9 mouse cellular contexts compared by ENCODE assay signal in the genomic region with DNA sequence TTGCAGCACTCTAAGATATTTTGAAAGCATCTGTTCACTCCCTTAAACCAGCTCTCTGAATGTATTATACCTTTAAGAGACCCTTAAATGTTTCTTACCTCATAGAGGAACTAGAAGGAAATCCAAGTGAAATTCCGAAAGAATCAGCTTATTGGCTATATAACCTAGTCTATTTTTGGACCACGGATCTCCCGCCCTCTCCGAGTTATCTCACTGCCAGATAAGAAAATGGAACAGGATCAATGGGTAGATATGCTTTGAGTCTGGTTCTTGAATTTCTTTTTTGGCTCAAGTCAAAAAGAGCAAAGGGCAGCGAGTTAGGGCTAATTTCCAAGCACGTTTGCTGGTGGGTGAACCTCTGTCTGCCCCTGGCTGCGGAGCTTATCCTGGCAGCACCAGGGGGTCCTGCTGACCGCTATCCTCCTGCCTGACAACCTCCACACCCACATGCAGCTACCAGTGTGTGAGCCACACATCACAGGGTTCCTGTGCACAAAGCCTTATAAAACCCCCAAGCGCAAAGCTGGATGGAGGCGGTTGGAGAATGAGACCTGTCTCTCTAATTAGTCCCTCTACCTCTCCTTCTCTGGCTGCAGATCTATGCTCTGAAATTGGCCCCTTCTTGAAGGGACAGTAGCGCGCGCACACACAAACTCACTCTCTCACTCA. TPM values are rescaled to one million over a fixed set of nuclear protein-coding genes. Genes with fewer than 3 reads are reported as not detected.
DNase-seq lines count a peak whose midpoint lies in the region; ATAC-seq lines count a peak whose summit lies in the region.
"Had no signal": no experiment of that assay in that cellular context is flagged by ENCODE, and none has a peak within 500 bp of the region (broad histone marks: within the 10 kb centered on the region; RNA-seq: fewer than 3 reads in every experiment).

No protein-coding gene starts in this region.

- WGBS in kidney, embryonic 16.5 days: 10% methylated on average over 13 of the region's 13 CpGs
- WGBS in embryonic facial prominence, embryonic 14.5 days: 12% methylated on average over 13 of the region's 13 CpGs
- 12% methylated on average over 13 of the region's 13 CpGs for WGBS in intestine, embryonic 15.5 days
- 14% methylated on average over 13 of the region's 13 CpGs for WGBS in neural tube, embryonic 12.5 days

- no peak overlapping the region for H3K27ac ChIP-seq in kidney, embryonic 16.5 days (ENCODE audit: low read length)
- no peak overlapping the region for H3K27ac ChIP-seq in embryonic facial prominence, embryonic 14.5 days (replicated peaks; ENCODE audit: low read depth, low read length)
- no peak overlapping the region for H3K27ac ChIP-seq in intestine, embryonic 15.5 days
- no peak overlapping the region for H3K27ac ChIP-seq in neural tube, embryonic 12.5 days

- H3K4me2 ChIP-seq in kidney, embryonic 16.5 days (replicated peaks; ENCODE audit: low read depth, low read length): peak overlapping the region; percentile 66
- H3K4me2 ChIP-seq in embryonic facial prominence, embryonic 14.5 days (ENCODE audit: low read depth, low read length): peak overlapping the region; percentile 75
- peak overlapping the region; percentile 74 for H3K4me2 ChIP-seq in intestine, embryonic 15.5 days (replicated peaks)
- H3K4me2 ChIP-seq in neural tube, embryonic 12.5 days (replicated peaks): peak overlapping the region; percentile 88

- H3K36me3 ChIP-seq in kidney, embryonic 16.5 days (ENCODE audit: insufficient read depth, low read length): no peaks in the 10 kb centered on the region
- no peaks in the 10 kb centered on the region for H3K36me3 ChIP-seq in embryonic facial prominence, embryonic 14.5 days (ENCODE audit: control insufficient read depth, insufficient read depth, low read length)
- no peaks in the 10 kb centered on the region for H3K36me3 ChIP-seq in intestine, embryonic 15.5 days
- no peaks in the 10 kb centered on the region for H3K36me3 ChIP-seq in neural tube, embryonic 12.5 days

- peaks cover 13% of the 10 kb centered on the region for H3K27me3 ChIP-seq in kidney, embryonic 16.5 days (ENCODE audit: insufficient read depth, low read length)
- H3K27me3 ChIP-seq in embryonic facial prominence, embryonic 14.5 days (replicated peaks; ENCODE audit: control insufficient read depth, insufficient read depth, low read length): peaks cover 23% of the 10 kb centered on the region
- peaks cover 18% of the 10 kb centered on the region for H3K27me3 ChIP-seq in intestine, embryonic 15.5 days (replicated peaks)
- H3K27me3 ChIP-seq in neural tube, embryonic 12.5 days (replicated peaks): peaks cover 5% of the 10 kb centered on the region; the same call in 1 of the 2 replicates

- no peak for DNase-seq in kidney, postnatal 36 days
- no peak for DNase-seq in embryonic facial prominence, embryonic 14.5 days (ENCODE audit: low spot score)
- DNase-seq in adrenal gland, postnatal 25 days: no peak
- DNase-seq in kidney, adult 11 months: no peak
- no peak for DNase-seq in urinary bladder, postnatal 14 days (ENCODE audit: low spot score)

- no peak for ATAC-seq in kidney, embryonic 16.5 days (ENCODE audit: low FRiP score, low TSS enrichment)
- no peak for ATAC-seq in embryonic facial prominence, embryonic 14.5 days (ENCODE audit: low read depth)
- ATAC-seq in intestine, embryonic 15.5 days: no peak
- peak; percentile 15; the same call in 1 of the 2 replicates for ATAC-seq in neural tube, embryonic 12.5 days (ENCODE audit: low FRiP score, low read depth)

- H3K4me3 ChIP-seq in kidney, embryonic 16.5 days (ENCODE audit: low read length): peak overlapping the region; percentile 45
- peak overlapping the region; percentile 39 for H3K4me3 ChIP-seq in embryonic facial prominence, embryonic 14.5 days (ENCODE audit: low read depth, low read length)
- H3K4me3 ChIP-seq in intestine, embryonic 15.5 days (replicated peaks): peak overlapping the region; percentile 32; the same call in 1 of the 2 replicates
- H3K4me3 ChIP-seq in neural tube, embryonic 12.5 days: peak overlapping the region; percentile 43

- H3K9me3 ChIP-seq in kidney, embryonic 16.5 days (ENCODE audit: low read length): no peaks in the 10 kb centered on the region
- no peaks in the 10 kb centered on the region for H3K9me3 ChIP-seq in embryonic facial prominence, embryonic 14.5 days (ENCODE audit: control insufficient read depth, low read length)
- H3K9me3 ChIP-seq in intestine, embryonic 15.5 days: no peaks in the 10 kb centered on the region
- no peaks in the 10 kb centered on the region for H3K9me3 ChIP-seq in neural tube, embryonic 12.5 days

- 0 out of 2 replicates have a peak overlapping the region, but pooled peaks have one; percentile 24 for H3K9ac ChIP-seq in kidney, embryonic 16.5 days (replicated peaks; ENCODE audit: low read length)
- peak overlapping the region; percentile 47; the same call in 1 of the 2 replicates for H3K9ac ChIP-seq in embryonic facial prominence, embryonic 14.5 days (ENCODE audit: low read depth, low read length)
- no peak overlapping the region for H3K9ac ChIP-seq in intestine, embryonic 15.5 days
- peak overlapping the region; percentile 64 for H3K9ac ChIP-seq in neural tube, embryonic 12.5 days

- H3K4me1 ChIP-seq in kidney, embryonic 16.5 days (ENCODE audit: insufficient read depth, low read length): peaks cover 9% of the 10 kb centered on the region; the same call in 1 of the 2 replicates
- no peaks in the 10 kb centered on the region for H3K4me1 ChIP-seq in embryonic facial prominence, embryonic 14.5 days (ENCODE audit: control insufficient read depth, insufficient read depth, low read length)
- H3K4me1 ChIP-seq in intestine, embryonic 15.5 days (replicated peaks): no peaks in the 10 kb centered on the region
- H3K4me1 ChIP-seq in neural tube, embryonic 12.5 days: peaks cover 13% of the 10 kb centered on the region; the same call in 1 of the 2 replicates

RNA-seq across cellular contexts. Expression of gene Grm3, which starts 0.5 kb away (rescaled TPM):
- polyA plus RNA-seq in kidney, embryonic 16.5 days (2015; fragmentation: Nextera tagmentation; extraction: Ambion mirVana): 0.32 and 0.59 TPM in 2 replicates
- 1.1 and 1.3 TPM in 2 replicates for polyA plus RNA-seq in embryonic facial prominence, embryonic 14.5 days (2014; fragmentation: Nextera tagmentation; extraction: Ambion mirVana)
- 0.10 and 0.20 TPM in 2 replicates for polyA plus RNA-seq in intestine, embryonic 15.5 days (2015; fragmentation: Nextera tagmentation; extraction: Ambion mirVana)
- polyA plus RNA-seq in neural tube, embryonic 12.5 days (2016; fragmentation: Nextera tagmentation; extraction: Ambion mirVana): 6.9 and 7.0 TPM in 2 replicates
- total RNA-seq in adrenal gland, postnatal 25 days (2021): 0.12 TPM in 1 of 2 replicates, not detected in the other
- polyA plus RNA-seq: spleen, adult 2 months had no signal
